Mouse (Mus musculus) cerebellum, adult 2 months (tissue): Measurements from ENCODE around the gene Mettl8.

Experiments
- CTCF ChIP-seq: fragments of 200-500 bp; IDR thresholded peaks from 2 replicates; pipeline ENCODE4 v1.5.1; 2011; ENCODE audit warnings: low read depth, mild to moderate bottlenecking, control low read depth, low read length, moderate library complexity, borderline replicate concordance; ENCODE audit not compliant: insufficient read depth
- POLR2A ChIP-seq: fragments of 200-500 bp; IDR thresholded peaks from 2 replicates; pipeline ENCODE4 v1.6.1; 2011; ENCODE audit warnings: low read length, control low read depth, borderline replicate concordance; ENCODE audit not compliant: insufficient read depth

DNA sequence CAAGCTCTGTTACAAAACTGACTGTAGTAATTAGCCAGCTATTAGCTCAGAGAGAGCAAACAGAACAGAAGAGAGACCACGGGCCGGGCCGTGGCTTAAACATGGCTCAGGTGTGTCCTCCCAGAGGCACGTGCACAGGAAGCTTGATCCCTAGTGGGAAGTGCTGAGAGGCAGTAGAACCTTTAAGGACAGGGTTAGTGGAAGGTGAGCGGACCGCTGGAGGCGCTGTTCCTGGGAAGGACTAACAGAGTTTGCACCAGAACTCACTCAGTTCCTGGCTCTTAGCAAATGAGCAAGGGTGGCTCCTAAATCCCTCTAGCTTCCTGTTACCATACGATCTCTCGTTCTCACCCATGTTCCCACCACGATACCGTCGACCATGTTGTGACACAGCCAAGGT is 6.5 kb downstream of the Mettl8 start:
- TF ChIP-seq CTCF (no peak), POLR2A (no peak)
